Mouse (Mus musculus): Measurements from ENCODE around the gene Fkbp11.

DNA sequence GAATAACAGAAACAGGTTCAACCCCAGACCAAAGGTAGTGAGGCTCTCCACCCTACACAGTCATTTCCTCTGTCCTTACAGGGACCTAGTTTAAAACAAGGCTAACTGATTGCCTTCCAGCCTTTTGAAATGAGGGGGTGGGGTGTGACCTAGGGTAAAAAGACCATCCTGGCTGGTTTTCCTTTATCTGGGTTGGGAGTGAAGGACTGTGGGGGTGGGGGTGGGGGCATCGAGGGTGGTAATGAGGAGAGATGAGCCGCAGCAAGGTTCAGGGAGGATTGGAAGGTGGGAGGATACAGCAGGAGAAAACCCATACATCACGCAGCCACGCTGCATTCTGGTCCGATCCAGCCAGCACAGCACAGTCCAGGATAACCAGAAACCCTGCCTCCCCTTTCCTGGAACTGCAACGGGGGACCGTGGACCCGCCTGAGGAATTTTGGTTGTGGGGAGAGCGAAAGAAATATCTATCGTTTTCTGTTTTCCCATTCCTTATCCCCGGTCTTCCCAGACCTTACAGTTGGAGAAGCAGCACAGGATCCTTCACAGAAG, 52.9 kb downstream of the Fkbp11 start:
- no peak for TF ChIP-seq POLR2A (IDR thresholded peaks at IDR 0.05; ENCODE audit: borderline replicate concordance, low read depth, low read length)
- TF ChIP-seq CTCF (IDR thresholded peaks at IDR 0.05; ENCODE audit: low read depth, low read length): no peak

Data from bone marrow macrophage, adult 2 months (primary cell).